Mouse (Mus musculus) A20 (cell line): ENCODE measurements around the gene Dpep1.
"Not testable (repeated sequence)": the region's sequence is repeated elsewhere in the genome, so short reads cannot be mapped to it uniquely, and the experiment has no call there.

Experiments used
- DNase-seq: peaks from one replicate; pipeline ENCODE4 v3.0.0-alpha.2; 2011; ENCODE audit warnings: low read depth, low spot score

The Dpep1 gene

GRCm38 (mm10) chr8:123212321-123213117, 26.5 kb downstream of the Dpep1 start, which contains the start of the genes Chmp1a and Spata33:
Gene Chmp1a (minus strand): TSS chr8:123212763.
Gene Spata33 (plus strand): TSS chr8:123212832.
- peak; percentile 94 for DNase-seq

DNA sequence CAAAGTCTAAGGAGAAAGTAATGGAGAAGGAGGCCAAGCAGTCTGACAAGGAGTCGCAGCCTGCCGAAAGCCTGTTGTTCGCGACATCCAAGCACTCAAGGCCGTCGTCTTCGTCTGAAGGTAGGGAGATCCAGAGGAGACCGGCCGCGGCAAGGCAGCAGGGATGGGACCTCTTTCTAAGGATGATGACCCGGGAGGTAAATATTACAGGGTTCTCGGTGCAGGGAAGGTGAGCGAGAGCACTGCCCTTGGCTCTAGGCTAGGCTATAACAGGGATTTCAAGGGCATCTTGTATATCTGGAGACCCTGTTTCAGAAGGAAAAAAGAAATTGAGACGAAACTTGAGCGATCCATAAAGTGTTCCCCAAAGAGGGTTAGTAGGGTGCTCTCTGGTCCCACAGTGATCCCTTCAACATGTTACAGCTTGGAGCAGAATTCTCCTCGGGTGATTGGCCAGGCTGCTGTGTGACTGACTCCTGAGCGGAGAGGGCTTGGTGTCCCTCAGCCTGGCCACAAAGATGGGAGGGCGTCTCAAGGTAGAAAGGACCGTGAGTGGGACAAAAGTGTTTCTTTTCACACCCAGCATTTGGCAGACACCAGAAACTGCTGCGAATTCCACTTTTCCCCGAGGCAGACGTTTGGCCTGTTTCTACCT, 27.2 kb downstream of the Dpep1 start:
- DNase-seq, result no peak

DNA sequence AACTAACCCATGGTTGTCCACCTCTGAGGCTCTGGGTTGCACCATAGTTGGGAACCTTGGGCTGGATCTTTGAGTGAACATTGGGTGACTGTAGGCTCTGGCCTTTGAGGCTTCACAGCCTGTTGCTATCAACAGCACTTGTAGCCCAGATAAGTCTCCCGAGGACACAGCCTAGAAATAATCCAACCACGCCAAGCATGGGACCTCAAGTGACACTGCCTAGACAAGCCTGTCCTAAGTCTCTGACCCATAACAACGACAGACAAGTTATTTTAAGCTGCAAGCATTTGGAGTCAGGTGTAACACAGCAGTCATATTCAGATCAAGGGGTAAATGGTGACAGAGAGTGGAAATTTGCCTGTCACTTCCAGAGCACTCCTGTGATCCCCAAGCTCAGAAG, 29.4 kb downstream of the Dpep1 start:
- DNase-seq, result no peak

DNA sequence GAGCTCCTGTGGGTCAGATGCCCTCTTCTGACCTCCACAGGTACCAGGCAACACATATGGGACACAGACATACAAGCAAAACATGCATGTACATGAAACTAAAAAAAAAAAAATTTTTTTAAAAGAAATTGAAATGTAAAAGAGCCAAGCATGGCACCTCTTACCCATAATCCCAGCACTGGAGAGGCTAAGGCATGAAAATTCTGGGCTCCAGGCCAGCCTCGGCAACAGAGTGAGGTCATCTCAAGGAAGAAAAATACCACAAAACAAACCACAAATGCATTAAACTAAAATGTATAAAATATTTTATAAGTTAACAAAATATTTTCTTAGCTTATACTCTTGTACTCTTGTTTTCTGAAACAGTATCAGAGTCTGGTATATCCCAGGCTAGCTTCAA, 34.9 kb downstream of the Dpep1 start:
- DNase-seq, result no peak

GRCm38 (mm10) chr8:123224278-123225266, 38.5 kb downstream of the Dpep1 start, which contains the start of gene Cdk10:
Gene Cdk10 (plus strand): TSS chr8:123224842.
- DNase-seq, result peak; percentile 93

GRCm38 (mm10) chr8:123228416-123228815, 42.4 kb downstream of the Dpep1 start:
- no peak for DNase-seq

DNA sequence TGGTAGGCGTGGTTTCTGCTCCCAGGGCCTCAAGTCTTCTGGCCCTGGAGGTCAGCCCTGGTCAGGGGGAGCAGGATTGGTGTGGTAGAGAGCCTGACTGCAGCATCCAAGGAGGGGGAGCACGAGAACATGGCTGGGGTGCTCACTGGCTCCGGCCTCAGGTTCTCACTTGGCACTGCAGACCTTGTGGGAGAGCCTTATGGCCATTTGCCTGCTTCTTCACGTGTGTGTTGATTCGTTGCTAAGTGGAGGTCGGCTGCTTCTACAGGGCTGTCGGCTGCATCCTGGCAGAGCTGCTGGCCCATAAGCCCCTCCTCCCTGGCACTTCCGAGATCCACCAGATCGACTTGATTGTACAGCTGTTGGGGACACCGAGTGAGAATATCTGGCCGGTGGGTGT, 44.3 kb downstream of the Dpep1 start:
- DNase-seq, result not testable (repeated sequence)

DNA sequence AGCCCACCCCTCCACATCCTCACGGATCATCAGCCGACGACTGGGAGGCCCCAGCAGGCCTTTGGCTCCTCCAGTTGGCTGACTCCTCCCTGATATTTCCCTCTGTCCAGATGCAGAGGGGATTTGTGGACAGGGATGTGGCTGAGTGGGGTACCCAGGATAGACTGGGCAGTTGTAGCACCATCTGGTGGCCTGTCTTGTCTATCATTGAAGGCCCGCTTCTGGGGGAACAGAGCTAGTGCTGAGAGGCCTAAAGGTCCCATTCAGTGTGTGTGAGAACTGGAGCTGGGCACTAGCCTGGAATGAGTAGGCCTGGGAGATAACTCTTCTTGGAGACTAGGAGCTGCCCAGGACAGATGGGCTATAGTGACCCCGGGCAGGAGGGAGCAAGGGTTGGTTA, 45.7 kb downstream of the Dpep1 start:
- DNase-seq, result no peak

GRCm38 (mm10) chr8:123232553-123232952, 46.5 kb downstream of the Dpep1 start:
- DNase-seq, result no peak

DNA sequence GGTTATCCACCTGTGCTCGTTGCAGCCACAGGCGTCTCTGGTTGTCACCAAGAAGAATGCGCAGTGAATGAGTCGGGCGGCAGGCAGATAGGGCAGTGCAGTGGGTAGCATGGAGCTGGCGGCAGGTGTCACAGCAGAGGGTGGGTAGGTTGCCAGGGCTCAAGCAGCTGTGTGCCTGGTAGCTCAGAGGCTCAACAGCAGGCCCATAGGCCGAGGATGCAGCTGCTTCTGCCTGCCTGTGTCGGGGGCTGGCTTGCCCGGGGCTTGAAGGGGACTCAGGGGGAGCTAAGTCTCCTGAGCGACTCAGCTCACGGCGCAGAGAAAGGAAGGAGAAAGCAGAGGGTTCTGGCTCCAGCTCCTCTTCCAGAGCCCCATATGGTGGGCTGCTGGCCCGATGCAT, 47.3 kb downstream of the Dpep1 start:
- DNase-seq, result no peak

DNA sequence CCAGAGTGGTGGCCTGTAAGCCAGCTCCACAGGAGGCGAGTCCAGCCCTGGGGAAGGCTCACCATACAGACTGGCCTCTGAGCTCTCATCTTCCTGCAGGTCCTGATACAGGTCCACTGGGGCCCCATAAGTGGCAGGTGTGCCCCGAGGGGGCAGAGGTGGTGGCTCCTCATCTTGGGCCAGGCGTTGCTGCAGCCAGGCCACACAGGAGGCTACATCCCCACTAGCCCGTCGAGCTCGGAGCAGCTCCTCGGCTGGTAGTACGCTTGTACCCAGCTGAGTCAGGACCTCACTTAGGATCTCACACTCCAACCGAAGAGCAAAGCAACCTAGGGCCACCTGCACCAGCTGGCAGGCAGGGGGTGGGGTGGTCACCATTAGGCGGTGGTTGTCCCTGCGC, 47.7 kb downstream of the Dpep1 start:
- DNase-seq, result no peak

DNA sequence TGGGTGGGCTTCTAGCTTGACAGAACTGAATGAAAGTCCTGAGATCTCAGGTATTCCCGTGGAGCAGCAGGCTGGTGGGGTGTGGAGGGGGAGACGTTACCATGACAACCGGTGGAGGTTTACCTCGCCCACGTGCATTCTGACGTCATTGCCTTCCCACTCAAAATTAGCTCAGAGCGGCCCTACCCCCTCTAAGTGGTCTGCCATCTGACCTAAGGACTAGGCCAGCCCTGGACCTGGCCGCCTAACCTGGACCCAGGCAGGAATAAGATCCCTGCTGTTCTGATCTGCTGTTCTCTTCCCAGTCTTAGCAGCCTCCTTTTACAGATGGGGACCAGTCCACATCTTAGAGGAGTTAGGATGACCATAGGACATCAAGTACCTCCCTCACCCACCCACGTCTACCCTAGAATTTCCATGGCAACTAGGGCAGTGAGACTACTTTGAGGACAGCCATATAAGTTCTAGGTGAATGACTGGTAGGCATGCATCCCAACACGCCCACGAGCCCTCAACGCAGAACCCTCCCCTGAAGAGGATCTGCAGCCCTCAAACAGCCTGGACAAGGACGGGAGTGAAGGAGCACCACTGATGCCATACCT, 49.0 kb downstream of the Dpep1 start:
- DNase-seq, result no peak

- DNase-seq, result peak; percentile 91
Observed at GRCm38 (mm10) chr8:123235520-123236497, 49.8 kb downstream of the Dpep1 start, which contains the start of gene Spata2l. Gene Spata2l (minus strand): TSS chr8:123236233.

DNA sequence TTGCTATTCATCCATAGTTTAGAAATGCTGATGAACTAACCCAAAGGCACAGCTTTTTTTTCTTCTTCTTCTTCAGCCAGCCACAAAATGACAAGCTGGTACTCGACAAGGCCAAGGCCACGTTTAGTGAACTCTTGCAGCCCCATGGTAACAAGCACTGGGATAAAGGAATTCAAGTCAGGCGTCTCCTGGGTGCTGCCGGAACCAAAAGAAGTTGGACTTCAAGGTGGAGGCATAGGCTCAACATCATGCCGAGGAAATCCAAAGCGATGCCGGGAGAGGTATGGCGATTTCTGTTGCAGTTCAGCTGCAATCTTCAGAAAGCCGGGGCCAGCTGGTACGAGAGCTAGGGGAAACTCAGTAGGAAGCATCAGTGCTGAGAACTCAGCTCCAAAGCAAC, 53.4 kb downstream of the Dpep1 start:
- no peak for DNase-seq

DNA sequence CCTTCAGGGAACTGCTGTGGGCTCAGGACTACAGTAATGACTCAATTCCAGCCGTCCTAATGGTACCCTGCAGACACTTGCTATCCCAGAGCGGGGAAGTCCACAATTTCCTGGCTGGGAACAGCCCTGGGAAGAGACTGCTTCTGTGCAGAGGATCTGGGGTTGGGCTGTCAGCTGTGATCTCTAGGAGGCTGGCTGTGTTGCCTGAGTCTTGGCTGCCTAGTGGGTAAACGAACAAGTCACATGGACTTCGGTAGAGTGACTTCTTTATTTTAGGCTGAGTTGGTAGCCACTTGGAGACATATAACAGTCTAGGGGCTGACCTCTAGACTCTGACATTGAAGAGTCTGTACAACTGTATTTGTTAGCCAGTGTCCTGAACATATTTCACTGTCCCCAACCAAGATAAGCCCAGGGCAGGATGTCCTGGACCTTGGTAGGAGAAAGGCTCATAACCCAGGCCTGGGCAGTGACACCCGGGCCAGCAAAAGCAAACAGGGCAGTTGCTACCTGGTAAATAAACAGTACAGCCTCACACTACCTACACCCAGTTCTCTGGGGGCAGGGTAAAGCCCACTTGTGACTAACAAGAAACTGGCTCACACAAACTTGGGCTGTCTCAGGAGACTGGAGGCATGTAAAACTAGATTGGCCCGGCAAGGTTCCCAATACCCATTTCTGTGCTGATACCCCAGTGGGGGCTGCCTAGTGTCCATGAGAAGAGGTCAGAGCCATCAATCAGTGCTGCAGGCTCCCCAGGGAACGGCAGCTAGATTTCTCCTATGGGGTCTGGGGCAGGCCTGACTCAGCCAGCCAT, 56.3 kb downstream of the Dpep1 start:
- DNase-seq, result no peak

GRCm38 (mm10) chr8:123243053-123243452, 57.0 kb downstream of the Dpep1 start:
- no peak for DNase-seq

GRCm38 (mm10) chr8:123244382-123244781, 58.3 kb downstream of the Dpep1 start:
- DNase-seq, result no peak

- DNase-seq, result no peak
Observed at GRCm38 (mm10) chr8:123245543-123245942, 59.5 kb downstream of the Dpep1 start.

- DNase-seq, result no peak
Observed at GRCm38 (mm10) chr8:123247748-123248147, 61.7 kb downstream of the Dpep1 start.
